Mouse (Mus musculus) brain, embryonic 18.5 days (tissue): ENCODE results near the gene Zfp462.
A peak's percentile ranks its signal among the peaks of the same experiment; 100 is the strongest.

Source experiments
- DNase-seq: peaks from one replicate; pipeline ENCODE4 v3.0.0-alpha.2; 2012; ENCODE audit warnings: low read depth, low spot score

The Zfp462 gene

DNA sequence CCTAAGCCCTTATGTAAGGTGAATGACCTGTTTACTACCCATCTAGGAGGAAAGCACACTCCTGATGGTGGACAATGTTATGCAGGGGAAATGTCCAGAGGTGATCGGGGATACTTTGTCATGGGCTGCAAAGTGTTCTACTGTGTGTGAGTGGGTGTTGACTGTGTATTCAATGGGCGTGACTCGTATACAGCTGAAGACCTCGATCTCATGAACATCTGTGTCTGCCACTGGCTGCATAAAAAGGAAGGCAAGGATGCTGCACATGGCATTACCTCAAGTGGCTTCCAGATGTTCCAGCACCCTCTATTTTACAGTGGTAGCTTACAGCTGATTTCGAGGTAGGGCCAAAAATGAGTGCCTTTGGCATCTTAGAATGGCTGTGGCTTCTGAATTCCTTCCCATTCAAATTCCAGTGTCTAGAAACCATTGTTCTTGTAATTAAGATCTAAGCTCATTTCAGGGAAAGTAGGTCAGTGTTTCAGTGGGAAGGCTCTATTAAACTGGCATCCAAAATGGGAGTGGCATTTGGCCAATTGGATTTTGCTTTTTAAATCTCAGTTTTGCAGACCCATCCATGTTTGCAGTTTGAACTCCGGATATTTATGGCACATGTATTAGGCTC is 96.4 kb downstream of the Zfp462 start:
- DNase-seq = no peak

GRCm38 (mm10) chr4:55042573-55042972 is 97.7 kb downstream of the Zfp462 start:
- DNase-seq = no peak

GRCm38 (mm10) chr4:55047266-55047665 is 102.4 kb downstream of the Zfp462 start:
- DNase-seq = no peak

DNA sequence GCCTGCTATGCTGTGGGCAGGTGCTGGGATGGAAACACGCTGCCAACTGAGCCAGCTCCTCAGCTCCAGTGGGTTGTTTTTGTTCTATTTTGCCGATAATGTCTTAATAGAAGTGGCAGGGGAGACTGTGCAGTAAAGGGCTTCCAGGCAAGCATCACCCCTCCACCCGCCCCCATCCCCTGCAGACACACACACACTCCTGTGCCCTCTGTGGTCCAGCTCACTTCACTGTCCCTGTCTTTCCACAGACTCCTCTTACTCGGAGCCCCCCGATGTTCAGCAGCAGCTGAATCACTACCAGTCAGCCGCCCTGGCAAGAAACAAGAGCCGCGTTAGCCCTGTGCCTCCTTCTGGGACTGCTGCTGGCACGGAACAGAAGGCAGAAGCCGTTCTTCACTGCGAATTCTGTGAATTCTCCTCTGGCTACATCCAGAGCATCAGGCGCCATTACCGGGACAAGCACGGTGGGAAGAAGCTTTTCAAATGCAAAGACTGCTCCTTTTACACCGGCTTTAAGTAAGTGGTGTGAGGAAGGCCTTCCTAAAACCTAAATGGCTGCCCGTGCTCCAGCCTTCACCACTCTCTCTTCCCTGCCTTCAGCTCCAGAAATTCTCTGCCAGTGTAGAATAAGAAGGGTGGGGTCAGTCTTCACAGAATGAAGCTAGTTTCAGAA is 105.2 kb downstream of the Zfp462 start:
- no peak for DNase-seq

- DNase-seq = no peak
Measured at GRCm38 (mm10) chr4:55051345-55051744, 106.5 kb downstream of the Zfp462 start.

- no peak for DNase-seq
Measured at GRCm38 (mm10) chr4:55052686-55053085, 107.8 kb downstream of the Zfp462 start.

GRCm38 (mm10) chr4:55057666-55058455 is 113.0 kb downstream of the Zfp462 start:
- DNase-seq = no peak

- no peak for DNase-seq
Measured at GRCm38 (mm10) chr4:55058901-55059300, 114.1 kb downstream of the Zfp462 start.

- no peak for DNase-seq
Measured at GRCm38 (mm10) chr4:55066341-55067170, 121.7 kb downstream of the Zfp462 start.

DNA sequence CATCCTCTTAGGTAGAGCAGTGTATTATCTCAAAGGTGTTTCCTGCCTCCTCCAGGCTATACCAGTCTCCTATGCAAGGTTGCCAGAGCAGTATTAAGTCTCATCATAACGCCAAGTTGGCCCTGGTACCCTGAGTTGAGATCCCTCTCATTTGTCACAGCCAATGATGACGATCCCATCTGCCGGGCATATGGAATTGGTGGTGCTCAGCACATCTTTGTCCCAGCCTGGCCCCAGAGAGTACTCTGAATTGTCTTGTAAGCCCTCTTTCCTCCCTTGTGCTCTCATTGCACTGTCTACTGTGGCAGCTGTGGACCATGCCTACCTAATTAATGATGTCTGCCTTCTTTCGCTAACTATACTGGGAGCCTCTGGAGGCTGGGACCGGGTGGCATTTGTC is 126.7 kb downstream of the Zfp462 start:
- no peak for DNase-seq

DNA sequence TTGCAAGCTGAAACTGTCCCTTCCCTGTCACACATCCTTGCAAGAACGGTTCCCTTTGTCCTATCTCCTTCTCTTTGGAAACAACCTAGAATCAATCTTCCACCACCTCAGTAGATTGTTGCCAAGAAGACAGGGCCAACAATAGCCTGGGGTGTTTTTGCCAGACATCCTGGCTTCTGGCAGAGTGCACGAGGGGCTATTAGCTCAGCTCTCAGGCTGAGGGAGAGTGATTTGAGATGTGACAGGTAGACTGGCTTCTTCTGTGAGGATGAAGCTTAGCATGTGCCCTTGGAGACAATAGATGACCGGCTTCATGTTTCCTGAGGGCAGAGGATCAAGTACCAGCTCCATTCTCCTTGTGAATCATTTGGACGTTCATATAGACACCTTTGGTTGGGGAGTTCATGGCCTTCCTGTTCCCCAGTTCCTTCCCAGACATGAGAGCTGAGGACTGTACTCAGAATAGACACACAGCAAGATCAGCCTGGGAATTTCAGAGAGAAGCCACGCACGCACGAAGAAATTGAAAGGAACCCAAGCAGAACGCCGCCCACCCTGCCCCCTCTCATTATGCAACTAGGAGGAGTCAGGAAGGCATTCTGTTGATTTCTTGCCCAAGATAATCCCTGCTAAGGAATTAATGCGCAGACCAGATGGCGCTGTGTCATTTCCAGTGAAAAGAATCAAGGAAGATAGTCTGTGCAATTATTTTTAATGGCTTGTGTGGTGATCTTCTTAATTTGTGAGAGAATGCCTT is 132.5 kb downstream of the Zfp462 start:
- peak; percentile 70 for DNase-seq

DNA sequence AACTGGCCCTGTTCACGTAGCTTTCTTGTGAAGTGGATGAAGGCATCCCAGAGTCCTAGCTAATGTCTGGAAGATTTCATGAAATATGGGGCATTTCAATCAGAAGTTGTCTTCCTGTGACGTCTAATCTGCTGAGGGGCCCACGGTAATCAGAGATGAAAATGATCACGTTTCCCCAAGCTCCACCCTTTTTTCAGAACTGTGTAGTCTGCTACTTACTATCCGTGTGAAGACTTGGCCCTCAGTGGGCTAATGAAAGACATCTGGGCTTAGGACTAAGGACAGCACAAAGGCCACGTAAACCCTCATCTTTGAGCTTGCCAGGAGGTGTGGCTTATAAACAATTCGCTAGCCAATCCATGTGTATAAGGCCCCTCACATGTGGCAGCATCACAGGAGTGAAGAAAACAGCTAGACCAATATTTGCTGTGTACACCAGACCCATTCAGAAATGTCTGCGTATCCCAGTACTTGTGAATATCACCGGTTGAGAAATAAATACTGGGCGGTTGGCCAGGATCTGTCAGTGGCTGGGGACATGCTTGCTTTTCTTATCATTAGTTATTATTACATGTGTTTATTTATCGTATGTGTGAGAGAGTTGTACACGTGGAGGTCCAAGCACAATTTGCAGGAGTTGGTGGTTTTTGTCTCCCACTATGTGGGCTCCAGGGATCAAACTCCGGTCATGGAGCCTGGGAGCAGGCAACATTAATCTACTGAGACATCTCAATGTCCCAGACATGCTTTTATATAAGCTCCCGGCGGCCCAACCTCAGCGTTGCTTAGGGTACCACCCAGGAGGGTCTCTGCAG is 133.3 kb downstream of the Zfp462 start:
- DNase-seq = no peak

DNA sequence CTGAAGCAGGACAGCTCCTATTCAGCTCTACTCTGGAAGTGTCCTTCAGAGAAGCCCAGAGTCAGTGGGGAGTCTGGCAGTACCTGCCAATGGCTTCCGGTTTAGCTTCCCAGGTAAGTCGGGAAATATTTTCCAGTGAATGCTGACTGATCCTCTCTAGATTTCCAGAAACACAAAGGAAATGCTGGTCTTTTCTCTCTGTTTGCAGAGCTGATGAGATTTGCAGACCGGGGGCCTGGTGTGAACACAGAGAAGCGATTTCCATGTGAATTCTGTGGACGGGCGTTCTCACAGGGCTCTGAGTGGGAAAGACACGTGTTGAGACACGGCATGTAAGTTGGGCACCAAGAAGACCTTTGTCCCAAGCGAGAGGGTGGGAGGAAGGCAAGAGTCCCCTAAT is 134.2 kb downstream of the Zfp462 start:
- no peak for DNase-seq

DNA sequence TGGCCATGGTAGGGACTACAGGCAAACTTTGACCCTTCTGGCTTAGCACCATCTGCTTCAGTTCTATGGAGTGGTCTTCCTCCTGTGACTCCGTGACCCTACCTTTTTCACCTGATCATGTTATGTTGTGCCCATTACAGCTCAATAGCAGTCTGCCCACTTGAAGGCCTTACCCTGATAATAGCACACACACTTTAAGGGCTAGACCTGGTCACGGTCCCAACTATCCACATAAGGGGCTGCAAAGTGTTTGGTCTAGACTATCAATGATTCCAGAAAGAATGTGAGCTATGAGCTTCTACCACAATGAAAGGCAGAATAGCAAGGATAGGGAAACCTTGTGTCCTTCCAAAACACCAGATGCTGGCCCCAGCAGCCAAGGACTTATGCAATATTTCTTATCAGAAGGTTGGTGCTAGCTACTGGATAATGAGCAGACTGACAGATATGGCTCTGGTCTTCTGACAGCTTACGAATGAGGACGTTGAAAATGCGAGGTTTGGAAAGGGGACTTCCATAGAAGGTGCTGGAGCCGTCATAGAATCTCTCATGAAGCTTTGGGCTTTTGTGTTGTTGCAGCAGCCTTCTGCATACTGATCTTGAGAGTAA is 139.3 kb downstream of the Zfp462 start:
- DNase-seq = no peak

DNA sequence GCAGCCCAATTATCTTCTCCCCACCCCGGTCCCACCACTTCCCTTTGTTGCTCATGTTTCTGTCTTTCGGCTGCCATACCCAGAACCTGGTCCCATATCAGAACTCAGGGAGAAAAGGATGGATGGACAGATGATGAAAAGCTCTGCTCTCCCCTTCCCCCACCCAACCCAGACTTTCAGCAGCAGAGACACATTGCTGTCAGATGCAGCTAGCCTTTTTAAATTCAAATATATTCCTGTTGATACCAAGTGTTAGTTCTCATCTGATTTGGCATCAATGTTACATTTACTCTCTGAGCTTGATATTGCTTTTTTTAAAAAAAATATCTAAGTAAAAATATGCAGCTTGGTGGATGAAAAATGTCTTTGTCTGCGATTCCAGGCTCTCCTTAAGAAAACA is 143.3 kb downstream of the Zfp462 start:
- peak; percentile 22 for DNase-seq

DNA sequence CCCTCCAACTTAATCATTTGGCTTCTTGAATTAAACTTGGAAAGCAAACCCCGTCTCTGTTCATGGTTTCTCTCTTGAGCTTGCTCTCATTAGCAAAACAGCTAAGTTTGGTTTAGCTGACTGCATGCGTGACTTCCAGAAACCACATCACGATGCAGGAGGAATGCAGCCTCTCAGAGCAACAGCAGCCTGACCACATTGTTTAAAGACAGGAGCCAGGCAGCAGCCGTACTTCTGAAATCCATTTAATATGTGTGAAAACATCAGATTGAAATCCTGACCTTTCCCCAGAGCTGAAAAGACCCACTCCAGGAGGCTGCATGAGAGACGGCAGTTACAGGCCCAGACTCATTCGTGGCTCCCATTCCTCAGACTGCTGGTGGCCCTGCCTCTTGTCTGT is 144.1 kb downstream of the Zfp462 start:
- DNase-seq = no peak

- DNase-seq = no peak
Measured at GRCm38 (mm10) chr4:55097157-55097556, 152.3 kb downstream of the Zfp462 start.

DNA sequence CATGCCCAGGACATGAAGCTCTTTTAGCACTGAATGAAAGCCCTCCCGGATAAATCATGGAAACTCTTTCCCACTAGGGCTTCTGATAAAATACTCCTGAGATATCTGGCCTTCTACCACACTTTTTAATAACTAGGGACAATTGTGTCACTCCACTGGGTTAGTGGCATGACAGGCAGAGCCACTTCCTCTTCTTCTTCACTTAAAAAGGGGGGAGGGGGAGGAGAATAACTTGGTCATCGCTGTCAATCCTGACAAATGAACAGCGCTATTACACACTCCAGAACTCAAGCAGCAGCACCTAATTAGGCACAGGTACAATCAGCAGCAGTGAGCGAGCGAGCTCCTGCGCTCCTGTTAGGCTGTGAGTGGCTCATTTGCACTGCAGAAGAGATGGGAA is 153.5 kb downstream of the Zfp462 start:
- no peak for DNase-seq

- no peak for DNase-seq
Measured at GRCm38 (mm10) chr4:55100851-55101250, 156.0 kb downstream of the Zfp462 start.

DNA sequence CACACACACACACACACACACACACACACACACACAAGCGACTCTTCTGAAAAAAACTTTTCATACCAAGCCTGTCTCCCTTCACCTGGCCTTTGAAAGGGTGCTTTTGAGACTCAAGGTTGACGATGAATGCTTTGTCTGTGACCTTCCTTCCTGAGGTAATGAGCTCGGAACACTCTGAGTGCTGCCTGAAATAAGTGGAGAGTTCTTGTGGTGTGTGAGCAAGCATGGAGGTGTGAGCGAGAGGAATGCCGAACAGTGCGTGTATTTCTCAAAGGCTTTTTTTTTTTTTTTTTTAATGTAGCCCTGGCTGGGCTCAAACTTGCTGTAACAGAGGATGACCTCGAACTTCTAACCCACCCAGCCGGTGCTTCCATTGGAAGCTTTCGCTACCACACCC is 156.8 kb downstream of the Zfp462 start:
- DNase-seq = no peak
